Mouse (Mus musculus): ENCODE measurements around the gene Naf1. TPM values are rescaled to one million over a fixed set of nuclear protein-coding genes. Genes with fewer than 3 reads are reported as not detected.

Naf1 gene
- polyA plus RNA-seq, 1 experiment from 2014 or later: 5.6 TPM

DNA sequence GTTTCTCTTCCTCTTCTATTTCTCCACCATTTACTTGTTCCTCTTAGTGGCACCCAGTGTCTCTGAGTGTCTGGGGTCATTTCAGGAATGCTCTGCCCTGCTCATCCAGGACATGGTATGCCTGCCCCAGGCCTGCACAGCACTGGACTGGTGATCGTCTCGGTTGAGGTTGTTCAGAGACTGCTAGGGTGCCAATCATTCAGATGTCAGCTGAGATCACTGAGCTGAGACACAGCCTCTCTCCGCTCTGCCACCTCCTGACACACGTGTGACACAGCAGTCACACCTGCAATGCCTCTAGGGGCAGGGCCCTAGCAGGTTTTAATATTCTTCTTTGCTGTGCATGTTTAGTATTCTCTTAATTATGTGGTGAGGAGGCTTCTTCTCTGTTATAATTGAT is 58.5 kb downstream of the Naf1 start:
- H3K36me3 ChIP-seq (ENCODE audit: control insufficient read depth, insufficient read depth, low read length): no peaks in the 10 kb centered on the region
- H3K27ac ChIP-seq (ENCODE audit: low read length): no peak overlapping the region
- no peaks in the 10 kb centered on the region for H3K4me1 ChIP-seq (ENCODE audit: control insufficient read depth, insufficient read depth, low read length)
- H3K9me3 ChIP-seq (ENCODE audit: control insufficient read depth, low read depth, low read length): no peaks in the 10 kb centered on the region
- no peak overlapping the region for H3K4me2 ChIP-seq (replicated peaks; ENCODE audit: low read depth, low read length)
- WGBS: 67% methylated on average over 4 of the region's 4 CpGs
- ATAC-seq (ENCODE audit: insufficient number of reproducible peaks, insufficient read depth, low FRiP score, low read depth): no peak
- no peak overlapping the region for H3K9ac ChIP-seq (replicated peaks; ENCODE audit: low read depth, low read length)
- H3K4me3 ChIP-seq (ENCODE audit: low read depth, low read length): no peak overlapping the region
- H3K27me3 ChIP-seq (ENCODE audit: control insufficient read depth, insufficient read depth, low read length): no peaks in the 10 kb centered on the region

GRCm38 (mm10) chr8:66933746-66934145 is 73.7 kb downstream of the Naf1 start:
- no peak for ATAC-seq (ENCODE audit: insufficient number of reproducible peaks, insufficient read depth, low FRiP score, low read depth)
- Histone ChIP-seq H3K9ac (replicated peaks; ENCODE audit: low read depth, low read length) (no peak overlapping the region), H3K36me3 (ENCODE audit: control insufficient read depth, insufficient read depth, low read length) (no peaks in the 10 kb centered on the region), H3K4me1 (ENCODE audit: control insufficient read depth, insufficient read depth, low read length) (no peaks in the 10 kb centered on the region), H3K27me3 (ENCODE audit: control insufficient read depth, insufficient read depth, low read length) (no peaks in the 10 kb centered on the region), H3K9me3 (ENCODE audit: control insufficient read depth, low read depth, low read length) (no peaks in the 10 kb centered on the region), H3K27ac (ENCODE audit: low read length) (no peak overlapping the region), H3K4me3 (ENCODE audit: low read depth, low read length) (no peak overlapping the region), H3K4me2 (replicated peaks; ENCODE audit: low read depth, low read length) (no peak overlapping the region)
- WGBS: 88% methylated on average over 4 of the region's 4 CpGs

- H3K4me3 ChIP-seq (ENCODE audit: low read depth, low read length): no peak overlapping the region
- no peaks in the 10 kb centered on the region for H3K36me3 ChIP-seq (ENCODE audit: control insufficient read depth, insufficient read depth, low read length)
- no peaks in the 10 kb centered on the region for H3K4me1 ChIP-seq (ENCODE audit: control insufficient read depth, insufficient read depth, low read length)
- ATAC-seq (ENCODE audit: insufficient number of reproducible peaks, insufficient read depth, low FRiP score, low read depth): no peak
- no peak overlapping the region for H3K27ac ChIP-seq (ENCODE audit: low read length)
- WGBS: 72% methylated on average over 3 of the region's 3 CpGs
- H3K9me3 ChIP-seq (ENCODE audit: control insufficient read depth, low read depth, low read length): no peaks in the 10 kb centered on the region
- no peak overlapping the region for H3K4me2 ChIP-seq (replicated peaks; ENCODE audit: low read depth, low read length)
- H3K9ac ChIP-seq (replicated peaks; ENCODE audit: low read depth, low read length): no peak overlapping the region
- no peaks in the 10 kb centered on the region for H3K27me3 ChIP-seq (ENCODE audit: control insufficient read depth, insufficient read depth, low read length)
Observed at GRCm38 (mm10) chr8:66936236-66936635, 76.2 kb downstream of the Naf1 start.

Other genes with a start within 250 kb of the Naf1 start
- 0.14 TPM in 1 of 2 replicates, not detected in the other for gene Npy5r, start 172.1 kb upstream of the Naf1 start, polyA plus RNA-seq (2014; fragmentation: Nextera tagmentation; extraction: Ambion mirVana)
- 1.4 and 2.1 TPM in 2 replicates for gene Npy1r, start 163.0 kb upstream of the Naf1 start, polyA plus RNA-seq (2014; fragmentation: Nextera tagmentation; extraction: Ambion mirVana)